Mouse (Mus musculus) heart, adult 2 months (tissue): ENCODE measurements at regions not wholly inside any gene's neighbourhood (a gene's known extent, or its start where the extent isn't known, plus 50 kb on each side); places are given as distances from the start of the nearest gene placed in this dataset.
A peak's percentile ranks its signal among the peaks of the same experiment; 100 is the strongest.

Experiments used
- DNase-seq, 2 experiments: peaks; one replicate each; pipeline ENCODE4 v3.0.0; 2021
- H3K27ac ChIP-seq: fragments of 200-600 bp; 2 replicates; pipeline ENCODE4 v1.8.1; 2022
- H3K27me3 ChIP-seq: fragments of 200-500 bp; 2 replicates; pipeline ENCODE4 v1.6.1; 2012; ENCODE audit warnings: mild to moderate bottlenecking, low read length, inconsistent platforms, mixed read lengths; ENCODE audit not compliant: control insufficient read depth, insufficient read depth
- H3K36me3 ChIP-seq: fragments of 200-500 bp; 2 replicates; pipeline ENCODE4 v1.6.1; 2012; ENCODE audit warnings: low read length, inconsistent platforms; ENCODE audit not compliant: control insufficient read depth, insufficient read depth
- H3K4me1 ChIP-seq: fragments of 200-500 bp; 2 replicates; pipeline ENCODE4 v1.6.1; 2011; ENCODE audit warnings: low read length; ENCODE audit not compliant: control insufficient read depth, insufficient read depth
- H3K4me3 ChIP-seq: fragments of 200-600 bp; 2 replicates; pipeline ENCODE4 v1.8.1; 2022
- H3K79me2 ChIP-seq: fragments of 200-500 bp; replicated peaks from 2 replicates; pipeline ENCODE4 v1.6.1; 2012; ENCODE audit warnings: mild to moderate bottlenecking, inconsistent platforms, low read length, moderate library complexity, mixed read lengths; ENCODE audit not compliant: control insufficient read depth, insufficient read depth
- H3K9ac ChIP-seq: fragments of 200-500 bp; 2 replicates; pipeline ENCODE4 v1.6.1; 2012; ENCODE audit warnings: low read depth, mild to moderate bottlenecking, control low read depth, inconsistent platforms, low read length, mixed read lengths
- CTCF ChIP-seq: fragments of 200-600 bp; IDR thresholded peaks from 2 replicates; pipeline ENCODE4 v1.8.1; 2022; ENCODE audit warnings: antibody characterized with exemption, mild to moderate bottlenecking, moderate library complexity
- EP300 ChIP-seq: fragments of 200-500 bp; IDR thresholded peaks from 2 replicates; pipeline ENCODE4 v1.6.1; 2011; ENCODE audit warnings: low read depth, low read length, control low read depth; ENCODE audit not compliant: insufficient read depth
- POLR2A ChIP-seq: fragments of 200-500 bp; IDR thresholded peaks from 2 replicates; pipeline ENCODE4 v1.6.1; 2011; ENCODE audit warnings: mild to moderate bottlenecking, low read depth, low read length, control low read depth; ENCODE audit not compliant: insufficient read depth
- WGBS: fragments of 180-500 bp; shearing (Covaris S2); methylation state at CpG from one replicate; pipeline ENCODE4 v1.1.7; 2018; 5-methylcytosine and 5-hydroxymethylcytosine counted together
- intact Hi-C: fragments of 180-260 bp; cut with DNase I; formaldehyde crosslinking; loops from one replicate; pipeline ENCODE4 v1.15.1; 2025

DNA sequence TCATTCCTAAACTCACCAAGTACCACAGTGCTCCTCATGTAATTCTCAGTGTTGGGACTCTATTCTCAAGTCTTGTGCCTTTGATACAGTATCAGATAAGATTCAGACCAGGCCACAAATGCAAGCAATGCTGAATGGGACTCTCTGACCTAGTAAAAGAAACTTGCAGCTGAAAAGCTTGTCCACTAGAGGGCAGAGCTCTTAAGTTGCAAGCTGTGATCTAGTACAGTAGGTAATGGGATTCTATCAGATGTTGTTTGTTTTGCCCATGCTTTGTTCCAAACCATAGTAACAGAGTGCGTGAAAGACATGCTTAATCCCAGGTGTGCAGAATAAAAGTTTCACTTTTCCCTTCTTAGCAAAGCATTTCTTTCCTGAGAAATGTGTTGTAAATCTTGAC lies 383.2 kb upstream of the Chrm2 start:
- Histone ChIP-seq H3K4me1 (no peaks in the 10 kb centered on the region), H3K9ac (no peak overlapping the region), H3K36me3 (no peaks in the 10 kb centered on the region), H3K27me3 (no peaks in the 10 kb centered on the region), H3K79me2 (no peaks in the 10 kb centered on the region), H3K27ac (no peak overlapping the region), H3K4me3 (no peak overlapping the region)
- TF ChIP-seq CTCF (peak; percentile 80), POLR2A (no peak)
- no peak for DNase-seq
- WGBS: 47% methylated on average over 1 of the region's 1 CpGs
- intact Hi-C loops: loop anchor here (2.0 to 10.0 kb wide), 3 partner anchors 243 to 1040 kb away; no protein-coding TSS in a partner anchor

DNA sequence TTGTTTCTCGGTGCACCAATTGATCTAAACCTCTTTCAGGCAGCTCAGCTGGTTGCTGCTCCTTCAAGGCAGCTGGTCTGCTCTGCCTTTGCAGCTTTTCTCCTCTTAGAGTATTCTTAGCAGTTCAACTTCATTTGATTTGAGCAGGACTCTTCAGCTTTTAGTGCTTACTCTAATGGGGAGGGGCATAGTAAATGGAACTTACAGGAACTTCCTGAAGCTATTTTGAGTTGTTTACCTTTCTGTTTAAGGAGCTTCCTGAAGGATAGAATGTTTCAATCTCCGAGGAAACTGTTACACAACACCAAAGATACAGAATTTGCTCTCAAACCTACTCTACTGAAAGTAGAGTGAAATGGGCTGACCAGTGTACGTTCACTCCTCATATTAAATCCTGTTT lies 385.8 kb upstream of the Chrm2 start:
- Histone ChIP-seq H3K9ac (no peak overlapping the region), H3K27me3 (no peaks in the 10 kb centered on the region), H3K4me3 (no peak overlapping the region), H3K36me3 (no peaks in the 10 kb centered on the region), H3K4me1 (no peaks in the 10 kb centered on the region), H3K79me2 (no peaks in the 10 kb centered on the region), H3K27ac (no peak overlapping the region)
- TF ChIP-seq POLR2A: no peak
- TF ChIP-seq EP300: no peak
- no peak for TF ChIP-seq CTCF
- intact Hi-C loops: loop anchor here (10.0 kb wide), 1 partner anchor 1043 kb away; no protein-coding TSS in a partner anchor
- DNase-seq: no peak
- whole genome bisulfite sequencing: 70% methylated on average over 3 of the region's 3 CpGs

GRCm38 (mm10) chr6:35988891-35989290 lies 399.0 kb upstream of the Chrm2 start:
- WGBS: 21% methylated on average over 3 of the region's 3 CpGs
- H3K9ac ChIP-seq: no peak overlapping the region
- DNase-seq: peak; percentile 19 to 63
- H3K79me2 ChIP-seq: no peaks in the 10 kb centered on the region
- H3K4me1 ChIP-seq: peaks cover 1% of the 10 kb centered on the region; the same call in 1 of the 2 replicates
- H3K27me3 ChIP-seq: no peaks in the 10 kb centered on the region
- no peak overlapping the region for H3K4me3 ChIP-seq
- H3K27ac ChIP-seq: peak overlapping the region; percentile 37; the same call in 1 of the 2 replicates
- TF ChIP-seq EP300 (0 out of 2 replicates have a peak, but pooled peaks have one; percentile 20), CTCF (no peak), POLR2A (no peak)
- H3K36me3 ChIP-seq: no peaks in the 10 kb centered on the region
- intact Hi-C loops: no loop called here

GRCm38 (mm10) chr6:35940071-35940470 lies 400.4 kb upstream of the Mtpn start:
- Histone ChIP-seq H3K27ac (no peak overlapping the region), H3K4me1 (no peaks in the 10 kb centered on the region), H3K9ac (no peak overlapping the region), H3K36me3 (no peaks in the 10 kb centered on the region), H3K4me3 (no peak overlapping the region), H3K79me2 (no peaks in the 10 kb centered on the region), H3K27me3 (no peaks in the 10 kb centered on the region)
- TF ChIP-seq EP300: no peak
- TF ChIP-seq CTCF: no peak
- no peak for TF ChIP-seq POLR2A
- DNase-seq: no peak
- WGBS: 93% methylated on average over 1 of the region's 1 CpGs
- intact Hi-C loops: no loop called here

GRCm38 (mm10) chr6:35924189-35924588 lies 384.5 kb upstream of the Mtpn start:
- Histone ChIP-seq H3K9ac (no peak overlapping the region), H3K79me2 (no peaks in the 10 kb centered on the region), H3K27ac (no peak overlapping the region), H3K27me3 (no peaks in the 10 kb centered on the region), H3K4me3 (no peak overlapping the region), H3K36me3 (no peaks in the 10 kb centered on the region), H3K4me1 (no peaks in the 10 kb centered on the region)
- peak; percentile 15 to 41 for DNase-seq
- TF ChIP-seq EP300 (no peak), CTCF (peak; percentile 33), POLR2A (no peak)
- intact Hi-C loops: no loop called here

DNA sequence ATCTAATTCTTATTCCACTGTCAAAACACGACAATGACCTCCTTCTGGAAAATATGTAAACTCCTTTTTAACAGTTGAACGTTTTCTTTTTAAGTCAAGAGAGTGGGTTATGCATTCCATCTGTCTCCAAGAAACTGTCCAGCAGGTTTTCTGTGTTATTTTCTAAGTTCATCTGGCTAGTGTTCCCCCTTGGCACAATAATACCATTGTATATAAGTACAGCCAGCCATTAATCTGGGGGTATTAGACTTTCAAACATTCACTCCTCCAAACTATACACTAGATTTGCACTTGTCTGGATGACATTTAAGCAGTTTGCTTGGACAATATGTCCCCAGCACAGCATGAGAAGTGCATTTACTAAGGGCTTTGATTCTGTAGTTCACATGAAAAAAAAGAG lies 358.3 kb upstream of the Mtpn start:
- Histone ChIP-seq H3K27ac (no peak overlapping the region), H3K4me3 (no peak overlapping the region), H3K36me3 (no peaks in the 10 kb centered on the region), H3K9ac (no peak overlapping the region), H3K4me1 (no peaks in the 10 kb centered on the region), H3K27me3 (no peaks in the 10 kb centered on the region), H3K79me2 (no peaks in the 10 kb centered on the region)
- no peak for TF ChIP-seq EP300
- TF ChIP-seq CTCF: no peak
- no peak for TF ChIP-seq POLR2A
- no peak for DNase-seq
- whole genome bisulfite sequencing: 43% methylated on average over 2 of the region's 2 CpGs
- intact Hi-C loops: no loop called here
